12 mouse cellular contexts compared by ENCODE assay signal in genomic region chr3:27370582-27371275, GRCm38 (mm10). TPM values are rescaled to one million over a fixed set of nuclear protein-coding genes. Genes with fewer than 3 reads are reported as not detected.
DNase-seq lines count a peak whose midpoint lies in the region; ATAC-seq and TF ChIP-seq lines count a peak whose summit lies in the region.
"Had no signal": no experiment of that assay in that cellular context is flagged by ENCODE, and none has a peak within 500 bp of the region (broad histone marks: within the 10 kb centered on the region; RNA-seq: fewer than 3 reads in every experiment).

No protein-coding gene starts in this region.

- no peak overlapping the region for H3K9ac ChIP-seq in neural tube, embryonic 11.5 days (ENCODE audit: low read length)
- H3K9ac ChIP-seq in forebrain, embryonic 11.5 days (ENCODE audit: low read length): no peak overlapping the region
- H3K9ac ChIP-seq in hindbrain, postnatal 0 days (replicated peaks; ENCODE audit: low read length): peak overlapping the region; percentile 28; the same call in 1 of the 2 replicates

- peak overlapping the region; percentile 49 for H3K4me2 ChIP-seq in neural tube, embryonic 11.5 days (ENCODE audit: low read depth)
- peak overlapping the region; percentile 55 for H3K4me2 ChIP-seq in forebrain, embryonic 11.5 days (ENCODE audit: low read depth, low read length, severe bottlenecking)
- H3K4me2 ChIP-seq in hindbrain, postnatal 0 days (ENCODE audit: low read depth, low read length): peak overlapping the region; percentile 91

- no peak for ATAC-seq in neural tube, embryonic 11.5 days (ENCODE audit: insufficient read depth, low FRiP score, low TSS enrichment)
- no peak for ATAC-seq in forebrain, embryonic 11.5 days (replicated peaks; ENCODE audit: low FRiP score)
- ATAC-seq in hindbrain, postnatal 0 days: no peak
- no peak for ATAC-seq in granulocyte monocyte progenitor cell, adult 5-6 weeks (replicated peaks; ENCODE audit: poor library complexity, severe bottlenecking)

- H3K9me3 ChIP-seq in neural tube, embryonic 11.5 days (ENCODE audit: control insufficient read depth, low read length): no peaks in the 10 kb centered on the region
- H3K9me3 ChIP-seq in forebrain, embryonic 11.5 days (ENCODE audit: control insufficient read depth, low read length): no peaks in the 10 kb centered on the region
- H3K9me3 ChIP-seq in hindbrain, postnatal 0 days (ENCODE audit: low read length): no peaks in the 10 kb centered on the region

- H3K27ac ChIP-seq in neural tube, embryonic 11.5 days (ENCODE audit: low read depth, low read length): no peak overlapping the region
- no peak overlapping the region for H3K27ac ChIP-seq in forebrain, embryonic 11.5 days (ENCODE audit: low read depth, low read length)
- H3K27ac ChIP-seq in hindbrain, postnatal 0 days: no peak overlapping the region
- no peak overlapping the region for H3K27ac ChIP-seq in small intestine, adult 2 months (ENCODE audit: insufficient read depth, low read depth, low read length)

- TF ChIP-seq POLR2A in small intestine, adult 2 months (IDR thresholded peaks at IDR 0.05; ENCODE audit: low read depth, low read length): no peak

- H3K4me1 ChIP-seq in neural tube, embryonic 11.5 days (ENCODE audit: control insufficient read depth, insufficient read depth, low read length): 0 out of 2 replicates have a peak, but pooled peaks cover 2% of the 10 kb centered on the region
- H3K4me1 ChIP-seq in forebrain, embryonic 11.5 days (replicated peaks; ENCODE audit: control insufficient read depth, insufficient read depth, low read length): no peaks in the 10 kb centered on the region; the same call in 1 of the 2 replicates
- H3K4me1 ChIP-seq in hindbrain, postnatal 0 days (ENCODE audit: insufficient read depth, low read length): peaks cover 8% of the 10 kb centered on the region; the same call in 1 of the 2 replicates
- H3K4me1 ChIP-seq in small intestine, adult 2 months (ENCODE audit: control insufficient read depth, insufficient read depth, insufficient read length, low read length): peaks cover 3% of the 10 kb centered on the region; the same call in 1 of the 2 replicates

- peak overlapping the region; percentile 24 for H3K4me3 ChIP-seq in neural tube, embryonic 11.5 days (ENCODE audit: low read depth, low read length)
- peak overlapping the region; percentile 27 for H3K4me3 ChIP-seq in forebrain, embryonic 11.5 days (ENCODE audit: low read depth, low read length)
- peak overlapping the region; percentile 43 for H3K4me3 ChIP-seq in hindbrain, postnatal 0 days (ENCODE audit: low read length)
- H3K4me3 ChIP-seq in small intestine, adult 2 months (ENCODE audit: low read depth, low read length): 0 out of 2 replicates have a peak overlapping the region, but pooled peaks have one; percentile 1
- H3K4me3 ChIP-seq: myocyte had no signal

- TF ChIP-seq CTCF in hindbrain, postnatal 0 days (IDR thresholded peaks at IDR 0.05; ENCODE audit: low read depth): no peak
- TF ChIP-seq CTCF in small intestine, adult 2 months (IDR thresholded peaks at IDR 0.05; ENCODE audit: extremely low read depth, insufficient read length, insufficient replicate concordance, low read depth, low read length): no peak

- H3K27me3 ChIP-seq in neural tube, embryonic 11.5 days (ENCODE audit: control insufficient read depth, insufficient read depth, low read length): peaks cover 35% of the 10 kb centered on the region
- peaks cover 38% of the 10 kb centered on the region for H3K27me3 ChIP-seq in forebrain, embryonic 11.5 days (ENCODE audit: control insufficient read depth, insufficient read depth, low read length)
- peaks cover 8% of the 10 kb centered on the region for H3K27me3 ChIP-seq in hindbrain, postnatal 0 days (ENCODE audit: insufficient read depth, low read length)
- peaks cover 26% of the 10 kb centered on the region for H3K27me3 ChIP-seq in small intestine, adult 2 months (ENCODE audit: control insufficient read depth, insufficient read depth, low read length)

- no peaks in the 10 kb centered on the region for H3K36me3 ChIP-seq in neural tube, embryonic 11.5 days (ENCODE audit: control insufficient read depth, insufficient read depth, low read length)
- H3K36me3 ChIP-seq in forebrain, embryonic 11.5 days (ENCODE audit: control insufficient read depth, insufficient read depth, low read length): no peaks in the 10 kb centered on the region
- H3K36me3 ChIP-seq in hindbrain, postnatal 0 days (ENCODE audit: insufficient read depth, low read length): no peaks in the 10 kb centered on the region
- no peaks in the 10 kb centered on the region for H3K36me3 ChIP-seq in small intestine, adult 2 months (ENCODE audit: control insufficient read depth, insufficient read depth, low read length)

- 3% methylated on average over 20 of the region's 20 CpGs for WGBS in neural tube, embryonic 11.5 days
- 3% methylated on average over 20 of the region's 20 CpGs for WGBS in forebrain, embryonic 11.5 days
- 3% methylated on average over 20 of the region's 20 CpGs for WGBS in hindbrain, postnatal 0 days
- 9% methylated on average over 20 of the region's 20 CpGs for WGBS in small intestine, adult 2 months

- DNase-seq in neural tube, embryonic 11.5 days (ENCODE audit: low spot score): peak; percentile 11
- no peak for DNase-seq in neural tube, embryonic 10.5 days (ENCODE audit: extremely low spot score, low spot score)
- DNase-seq in forebrain, embryonic 11.5 days (ENCODE audit: low spot score): no peak
- no peak for DNase-seq in hindbrain, postnatal 0 days (ENCODE audit: low spot score)
- no peak for DNase-seq in gastrocnemius, adult 8-10 months (ENCODE audit: low spot score in 2 of 2)
- no peak for DNase-seq in layer of hippocampus, postnatal 25 days (ENCODE audit: extremely low spot score in 1 of 2, low spot score in 1 of 2)
- DNase-seq: adrenal gland, adult 8-10 months; cerebellum, adult 11-12 months had no signal

RNA-seq across cellular contexts. Expression of gene Ghsr, which starts 0.4 kb away (rescaled TPM):
- 0.11 and 0.12 TPM in 2 replicates for polyA plus RNA-seq in neural tube, embryonic 11.5 days (2014; fragmentation: Nextera tagmentation; extraction: Ambion mirVana)
- not detected in 2 replicates for polyA plus RNA-seq in forebrain, embryonic 11.5 days (2014; fragmentation: Nextera tagmentation; extraction: Ambion mirVana)
- total RNA-seq in hindbrain, postnatal 0 days (2014; rRNA removed): 1.1 and 1.2 TPM in 2 replicates
- 0.38 and 0.63 TPM in 2 replicates for polyA plus RNA-seq in hindbrain, postnatal 0 days (2015; fragmentation: Nextera tagmentation; extraction: Ambion mirVana)
- polyA plus RNA-seq in small intestine, adult 2 months (2012; rRNA removed): 0.03 TPM in 1 of 2 replicates, not detected in the other
- total RNA-seq in gastrocnemius, adult 8-10 months (2022): not detected
- not detected in 2 replicates for total RNA-seq in granulocyte monocyte progenitor cell, adult 5-6 weeks (2014; fragmentation: Nextera tagmentation)
- total RNA-seq in granulocyte monocyte progenitor cell, adult 5-6 weeks (2017): not detected in 2 replicates
- 1 to 10 TPM in 1 of 2 experiments, under 1 TPM in 1; 0.99 to 1.1 TPM for total RNA-seq in layer of hippocampus, postnatal 25 days (2021)
- polyA plus RNA-seq: gonadal fat pad, adult 2 months; myocyte had no signal

RNA-seq across cellular contexts. Expression of gene Tnfsf10, which starts 53.9 kb away (rescaled TPM):
- not detected in 2 replicates for polyA plus RNA-seq in neural tube, embryonic 11.5 days (2014; fragmentation: Nextera tagmentation; extraction: Ambion mirVana)
- polyA plus RNA-seq in forebrain, embryonic 11.5 days (2014; fragmentation: Nextera tagmentation; extraction: Ambion mirVana): not detected in 2 replicates
- 0.36 and 0.73 TPM in 2 replicates for total RNA-seq in hindbrain, postnatal 0 days (2014; rRNA removed)
- 0.35 and 0.42 TPM in 2 replicates for polyA plus RNA-seq in hindbrain, postnatal 0 days (2015; fragmentation: Nextera tagmentation; extraction: Ambion mirVana)
- 3.5 and 10.0 TPM in 2 replicates for polyA plus RNA-seq in small intestine, adult 2 months (2012; rRNA removed)
- 1 to 10 TPM; 5.5 to 7.8 (median 6.5) TPM for total RNA-seq in gastrocnemius, adult 8-10 months (2022)
- 5.0 and 6.3 TPM in 2 replicates for total RNA-seq in granulocyte monocyte progenitor cell, adult 5-6 weeks (2014; fragmentation: Nextera tagmentation)
- total RNA-seq in granulocyte monocyte progenitor cell, adult 5-6 weeks (2017): 4.3 and 8.8 TPM in 2 replicates
- 1 to 10 TPM in 1 of 2 experiments, under 1 TPM in 1; 0.44 to 1.5 TPM for total RNA-seq in layer of hippocampus, postnatal 25 days (2021)
- polyA plus RNA-seq: myocyte had no signal
